Mouse (Mus musculus) ES-E14 (cell line): ENCODE data around the gene Itpr1.

Experiments used
- CHD2 ChIP-seq: IDR thresholded peaks from 2 replicates; pipeline ENCODE4 v1.6.1; 2014; ENCODE audit warnings: mild to moderate bottlenecking, low read depth, low read length, inconsistent platforms
- HCFC1 ChIP-seq: IDR thresholded peaks from 2 replicates; pipeline ENCODE4 v1.6.1; 2012; ENCODE audit warnings: low read length, inconsistent platforms, borderline replicate concordance; ENCODE audit not compliant: insufficient read depth
- ZNF384 ChIP-seq: IDR thresholded peaks from 2 replicates; pipeline ENCODE4 v1.6.1; 2012; ENCODE audit warnings: low read depth, low read length, inconsistent platforms

- no peak for TF ChIP-seq ZNF384
- no peak for TF ChIP-seq CHD2
- TF ChIP-seq HCFC1, result no peak
Measured at GRCm38 (mm10) chr6:108512994-108513393, 300.1 kb downstream of the Itpr1 start.
